Mouse (Mus musculus) lung, adult 2 months (tissue): ENCODE results near the gene Rdm1.

Experiments
- CTCF ChIP-seq: fragments of 200-500 bp; IDR thresholded peaks from 2 replicates; pipeline ENCODE4 v1.5.1; 2011; ENCODE audit warnings: mild to moderate bottlenecking, low read length, control low read depth; ENCODE audit not compliant: insufficient read depth
- POLR2A ChIP-seq: fragments of 200-500 bp; IDR thresholded peaks from 2 replicates; pipeline ENCODE4 v1.6.1; 2011; ENCODE audit warnings: low read depth, mild to moderate bottlenecking, control low read depth, low read length, borderline replicate concordance; ENCODE audit errors: extremely low read depth

- TF ChIP-seq POLR2A = no peak
- no peak for TF ChIP-seq CTCF
Measured at GRCm38 (mm10) chr11:101617849-101618248, 9.1 kb upstream of the Rdm1 start.
